Mouse (Mus musculus): ENCODE results near the gene Wdr72. TPM values are rescaled to one million over a fixed set of nuclear protein-coding genes. Genes with fewer than 3 reads are reported as not detected.

Gene Wdr72
- polyA plus RNA-seq, 1 experiment from 2014 or later = 0.82 TPM

- 80% methylated on average over 3 of the region's 3 CpGs for WGBS
- H3K4me2 ChIP-seq = no peak overlapping the region
These were observed 214.8 kb downstream of the Wdr72 start for GRCm38 (mm10) chr9:74324925-74325295.

GRCm38 (mm10) chr9:74325981-74326380, 215.8 kb downstream of the Wdr72 start:
- H3K4me1 ChIP-seq (replicated peaks) = 0 out of 2 replicates have a peak, but pooled peaks cover 4% of the 10 kb centered on the region
- WGBS = 64% methylated on average over 1 of the region's 1 CpGs
- no peak overlapping the region for H3K27ac ChIP-seq (ENCODE audit: poor library complexity, severe bottlenecking)
- H3K27me3 ChIP-seq (replicated peaks) = no peaks in the 10 kb centered on the region
- no peak overlapping the region for H3K4me3 ChIP-seq
- H3K36me3 ChIP-seq = no peaks in the 10 kb centered on the region
- no peak overlapping the region for H3K4me2 ChIP-seq
- H3K9me3 ChIP-seq (replicated peaks) = no peaks in the 10 kb centered on the region
- ATAC-seq (ENCODE audit: insufficient number of reproducible peaks, low FRiP score) = no peak
- H3K9ac ChIP-seq = no peak overlapping the region

More at GRCm38 (mm10) chr9:74324925-74325295, 214.8 kb downstream of the Wdr72 start:
- Histone ChIP-seq H3K4me1 (replicated peaks) (0 out of 2 replicates have a peak, but pooled peaks cover 2% of the 10 kb centered on the region), H3K9ac (no peak overlapping the region), H3K4me3 (no peak overlapping the region), H3K36me3 (no peaks in the 10 kb centered on the region), H3K27me3 (replicated peaks) (no peaks in the 10 kb centered on the region), H3K27ac (ENCODE audit: poor library complexity, severe bottlenecking) (no peak overlapping the region), H3K9me3 (replicated peaks) (no peaks in the 10 kb centered on the region)
- ATAC-seq (ENCODE audit: insufficient number of reproducible peaks, low FRiP score) = no peak

GRCm38 (mm10) chr9:74328821-74329220, 218.7 kb downstream of the Wdr72 start:
- Histone ChIP-seq H3K27me3 (replicated peaks) (no peaks in the 10 kb centered on the region), H3K4me1 (replicated peaks) (0 out of 2 replicates have a peak, but pooled peaks cover 7% of the 10 kb centered on the region), H3K9ac (no peak overlapping the region), H3K9me3 (replicated peaks) (no peaks in the 10 kb centered on the region), H3K36me3 (no peaks in the 10 kb centered on the region), H3K4me3 (no peak overlapping the region), H3K4me2 (no peak overlapping the region), H3K27ac (ENCODE audit: poor library complexity, severe bottlenecking) (no peak overlapping the region)
- no peak for ATAC-seq (ENCODE audit: insufficient number of reproducible peaks, low FRiP score)
- WGBS = 73% methylated on average over 5 of the region's 5 CpGs

- Histone ChIP-seq H3K4me3 (no peak overlapping the region), H3K4me2 (no peak overlapping the region), H3K9ac (no peak overlapping the region), H3K27me3 (replicated peaks) (no peaks in the 10 kb centered on the region), H3K9me3 (replicated peaks) (no peaks in the 10 kb centered on the region), H3K36me3 (no peaks in the 10 kb centered on the region), H3K27ac (ENCODE audit: poor library complexity, severe bottlenecking) (no peak overlapping the region), H3K4me1 (replicated peaks) (0 out of 2 replicates have a peak, but pooled peaks cover 7% of the 10 kb centered on the region)
- 64% methylated on average over 9 of the region's 9 CpGs for WGBS
- ATAC-seq (ENCODE audit: insufficient number of reproducible peaks, low FRiP score) = no peak
These were observed 220.7 kb downstream of the Wdr72 start for GRCm38 (mm10) chr9:74330706-74331495.

- 70% methylated on average over 3 of the region's 3 CpGs for WGBS
- H3K9ac ChIP-seq = no peak overlapping the region
- no peak for ATAC-seq (ENCODE audit: insufficient number of reproducible peaks, low FRiP score)
- H3K36me3 ChIP-seq = no peaks in the 10 kb centered on the region
- H3K4me3 ChIP-seq = no peak overlapping the region
- H3K4me2 ChIP-seq = no peak overlapping the region
- H3K27me3 ChIP-seq (replicated peaks) = no peaks in the 10 kb centered on the region
- H3K27ac ChIP-seq (ENCODE audit: poor library complexity, severe bottlenecking) = no peak overlapping the region
- 0 out of 2 replicates have a peak, but pooled peaks cover 4% of the 10 kb centered on the region for H3K4me1 ChIP-seq (replicated peaks)
- H3K9me3 ChIP-seq (replicated peaks) = no peaks in the 10 kb centered on the region
These were observed 222.2 kb downstream of the Wdr72 start for GRCm38 (mm10) chr9:74332321-74332720.

Other genes starting within 250 kb of the Wdr72 start
- 2.6 TPM in 2 replicates for gene Unc13c, start 141.4 kb upstream of the Wdr72 start, polyA plus RNA-seq (2016; fragmentation: Nextera tagmentation; extraction: Ambion mirVana)